Mouse (Mus musculus) bone marrow macrophage, adult 2 months (primary cell): ENCODE data around the gene Map3k7.

Experiments
- CTCF ChIP-seq: IDR thresholded peaks from 2 replicates; pipeline ENCODE4 v1.5.1; 2012; ENCODE audit warnings: low read depth, mild to moderate bottlenecking, low read length, moderate library complexity
- POLR2A ChIP-seq: IDR thresholded peaks from 2 replicates; pipeline ENCODE4 v1.6.1; 2012; ENCODE audit warnings: mild to moderate bottlenecking, low read depth, low read length, borderline replicate concordance

DNA sequence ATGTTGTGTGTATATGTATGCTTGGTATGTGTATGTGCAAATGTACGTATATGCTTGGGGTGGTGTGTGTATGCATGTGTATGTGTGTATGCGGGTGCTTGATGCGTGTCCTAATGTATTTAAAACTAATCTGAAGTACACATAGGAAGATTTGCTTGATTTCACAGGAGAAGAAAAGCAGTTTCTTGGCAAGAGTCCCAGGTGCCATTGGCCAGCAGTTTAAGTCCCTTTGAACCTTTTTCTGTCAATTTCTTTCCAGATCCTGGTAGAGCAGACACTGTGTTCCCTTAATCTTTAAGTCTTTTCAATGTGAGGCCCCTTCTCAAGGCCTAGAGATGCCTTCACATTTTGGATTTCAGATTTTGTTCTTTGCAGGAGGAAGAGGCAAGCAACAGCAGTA is 99.4 kb downstream of the Map3k7 start:
- no peak for TF ChIP-seq CTCF
- no peak for TF ChIP-seq POLR2A
